Mouse (Mus musculus) spleen, postnatal 10 days (tissue): ENCODE measurements around the gene Anxa6.

Source experiments
- DNase-seq, 2 experiments: peaks; one replicate each; pipeline ENCODE4 v3.0.0; 2021 to 2022; ENCODE audit warnings: low spot score in 2 of 2

Anxa6 gene

GRCm38 (mm10) chr11:54998284-54998683 lies 35.0 kb downstream of the Anxa6 start:
- DNase-seq, result peak; percentile 26 to 65

DNA sequence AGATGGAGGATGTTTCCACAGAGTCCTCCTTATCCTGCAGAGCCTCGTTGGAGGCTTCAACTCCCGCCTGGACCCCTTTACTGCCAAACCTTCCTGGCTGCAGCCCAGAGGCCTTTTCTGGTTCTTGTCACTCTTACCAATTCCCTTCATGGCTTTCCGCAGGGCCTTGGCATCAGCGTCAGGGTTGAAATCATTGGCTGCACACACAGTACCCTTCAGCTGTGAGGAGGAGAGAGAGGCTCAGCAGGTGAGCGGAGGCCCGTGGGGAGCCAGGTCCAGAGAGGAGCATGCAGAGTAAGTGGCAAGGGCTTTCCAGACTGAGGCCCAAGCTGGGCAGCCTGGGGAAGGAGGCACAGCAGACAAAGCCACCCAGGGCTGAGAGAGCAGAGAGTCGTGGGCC lies 37.1 kb downstream of the Anxa6 start:
- DNase-seq, result no peak

GRCm38 (mm10) chr11:54989920-54990319 lies 43.3 kb downstream of the Anxa6 start:
- no peak for DNase-seq

DNA sequence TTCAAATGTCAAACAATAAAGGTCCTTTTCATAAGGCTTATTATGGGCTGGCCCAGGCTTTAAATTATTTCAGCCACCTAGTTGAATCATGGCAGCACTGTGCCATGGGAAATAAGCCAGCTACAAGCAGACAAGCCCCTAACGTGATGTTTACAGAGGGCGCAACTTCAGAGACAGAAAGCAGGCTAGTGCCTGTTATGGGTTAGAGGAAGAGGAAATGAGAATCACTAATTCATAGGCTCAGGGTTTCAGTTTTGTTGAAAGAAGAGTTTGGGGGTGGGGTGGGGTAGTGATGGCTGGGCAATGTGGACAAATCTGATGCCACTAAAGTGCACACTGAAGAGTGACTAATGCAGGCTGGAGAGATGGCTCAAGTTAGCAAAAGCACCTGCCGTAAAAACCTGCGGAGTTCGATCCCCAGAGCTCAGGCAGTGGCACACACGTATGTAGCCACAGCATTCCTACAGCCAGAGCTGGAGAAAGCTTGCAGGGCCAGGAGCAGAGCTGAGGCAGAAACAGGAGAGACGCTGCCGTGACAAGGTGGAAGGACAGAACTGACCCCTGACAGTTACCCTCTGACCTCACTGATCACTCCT lies 44.4 kb downstream of the Anxa6 start:
- DNase-seq, result no peak

- peak; percentile 41 to 71 for DNase-seq
Observed at GRCm38 (mm10) chr11:54987974-54988373, 45.3 kb downstream of the Anxa6 start.

DNA sequence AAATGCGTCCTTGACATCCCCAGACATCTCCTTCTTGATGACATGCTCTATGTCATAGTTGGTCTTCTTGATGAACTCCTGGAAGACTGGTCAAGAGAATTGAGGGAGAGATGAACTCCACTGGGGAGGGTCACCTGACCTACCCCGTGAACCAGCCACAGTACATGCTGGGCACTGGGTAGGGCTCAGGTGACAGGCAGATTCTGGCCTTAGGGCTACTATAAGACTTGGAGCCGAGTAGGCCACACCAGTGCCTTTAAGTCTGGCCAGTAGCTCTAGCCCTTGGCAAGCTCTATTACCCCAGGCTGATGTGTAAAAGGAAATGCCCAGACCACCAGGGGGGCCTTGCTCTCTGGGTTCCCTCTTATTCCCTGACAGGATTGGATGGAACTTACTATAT lies 48.2 kb downstream of the Anxa6 start:
- DNase-seq, result no peak

- DNase-seq, result no peak
Observed at GRCm38 (mm10) chr11:54984581-54984980, 48.7 kb downstream of the Anxa6 start.

DNA sequence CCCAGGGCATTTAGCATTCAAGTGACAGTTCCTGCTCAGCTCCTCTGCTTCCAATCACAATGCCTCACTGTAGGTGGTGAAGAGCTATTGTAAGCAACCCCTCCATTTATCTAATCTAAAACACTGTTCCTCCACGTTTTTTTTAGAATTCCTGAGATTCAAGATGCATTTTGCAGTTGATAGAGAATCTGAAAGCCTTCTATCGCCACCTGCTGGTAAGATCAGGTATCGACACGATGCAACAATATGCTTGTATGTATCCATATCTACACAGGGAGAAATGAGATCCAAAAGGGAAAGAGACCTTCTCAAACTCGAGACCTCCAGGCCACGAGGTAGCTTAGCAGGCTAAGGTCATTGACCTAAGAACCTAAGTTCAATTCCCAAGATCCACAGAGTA lies 49.2 kb downstream of the Anxa6 start:
- DNase-seq, result peak; percentile 68 to 81

DNA sequence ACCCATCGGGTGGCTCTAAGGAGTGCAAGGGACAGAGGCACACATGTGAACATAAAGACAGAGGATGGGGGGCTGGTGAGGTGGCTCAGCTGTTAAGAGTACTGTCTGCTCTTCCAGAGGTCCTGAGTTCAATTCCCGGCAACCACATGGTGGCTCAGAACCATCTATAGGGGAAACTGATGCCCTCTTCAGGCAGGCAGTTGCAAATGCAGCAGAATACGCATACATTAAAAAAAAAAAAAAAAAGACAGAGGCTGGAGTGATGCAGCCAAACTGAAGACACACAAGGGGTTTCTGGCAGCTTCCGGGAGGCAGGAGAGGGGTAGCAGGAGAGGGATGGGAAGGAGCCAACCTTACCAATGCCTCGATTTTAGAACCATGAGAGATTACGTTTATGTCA lies 50.7 kb downstream of the Anxa6 start:
- DNase-seq, result no peak

- no peak for DNase-seq
Observed at GRCm38 (mm10) chr11:54981630-54982029, 51.6 kb downstream of the Anxa6 start.

- DNase-seq, result no peak
Observed at GRCm38 (mm10) chr11:54977385-54977937, 55.8 kb downstream of the Anxa6 start.

DNA sequence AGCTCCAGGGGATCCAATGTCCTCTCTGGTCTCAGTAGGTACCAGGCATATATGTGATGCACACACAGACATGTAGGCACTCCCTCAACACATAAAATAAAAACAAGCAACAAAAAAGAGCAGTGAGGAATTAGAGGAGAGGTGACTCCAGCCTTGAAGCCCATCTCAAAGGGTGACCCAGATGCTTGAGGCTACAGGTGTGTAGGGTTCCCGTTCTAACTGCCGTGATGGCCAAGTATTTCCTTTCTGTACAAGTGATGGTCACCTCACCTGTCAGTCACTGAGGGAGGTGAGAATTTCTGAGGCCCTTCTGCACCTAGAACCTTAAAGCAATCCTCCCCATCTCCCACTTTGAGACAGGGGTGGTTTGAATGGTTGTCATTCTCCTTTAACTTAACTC lies 56.9 kb downstream of the Anxa6 start:
- DNase-seq, result no peak

GRCm38 (mm10) chr11:54975756-54976155 lies 57.5 kb downstream of the Anxa6 start:
- DNase-seq, result no peak

DNA sequence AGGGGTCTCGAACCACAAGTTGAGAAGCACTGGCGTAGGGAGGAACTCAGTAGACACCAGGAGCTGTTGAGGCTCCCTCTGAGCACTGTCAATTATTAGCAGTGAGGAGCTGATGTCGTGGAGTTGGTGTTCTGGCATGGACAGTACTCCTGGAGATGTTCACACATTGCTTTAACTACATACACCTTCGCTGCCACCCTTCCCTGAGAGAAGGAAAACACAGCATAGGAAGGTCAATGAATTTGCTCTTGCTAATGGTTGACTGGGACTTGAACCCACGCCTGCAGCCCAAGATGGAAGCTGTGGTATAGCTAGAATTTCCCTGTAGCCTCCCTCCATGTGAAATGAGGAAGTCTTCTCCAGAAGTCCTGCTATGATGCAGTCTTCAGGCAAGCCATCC lies 57.9 kb downstream of the Anxa6 start:
- DNase-seq, result no peak

DNA sequence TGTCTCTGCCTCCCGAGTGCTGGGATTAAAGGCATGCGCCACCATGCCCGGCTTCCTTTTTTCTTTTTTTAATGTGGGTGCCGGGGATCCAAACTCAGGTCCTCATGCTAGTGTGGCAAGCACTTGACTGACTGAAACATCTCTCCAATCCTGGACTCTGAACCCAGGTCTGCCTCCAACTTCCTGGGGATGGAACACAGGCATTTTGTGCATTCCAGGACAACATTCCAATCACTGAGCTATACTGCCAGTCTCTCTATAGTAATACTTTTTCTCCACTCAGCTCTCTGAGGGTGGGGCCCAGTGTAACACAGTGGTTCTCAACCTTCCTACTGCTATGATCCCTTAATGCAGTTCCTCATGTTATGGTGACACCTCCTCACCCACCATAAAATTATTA lies 58.6 kb downstream of the Anxa6 start:
- DNase-seq, result no peak

DNA sequence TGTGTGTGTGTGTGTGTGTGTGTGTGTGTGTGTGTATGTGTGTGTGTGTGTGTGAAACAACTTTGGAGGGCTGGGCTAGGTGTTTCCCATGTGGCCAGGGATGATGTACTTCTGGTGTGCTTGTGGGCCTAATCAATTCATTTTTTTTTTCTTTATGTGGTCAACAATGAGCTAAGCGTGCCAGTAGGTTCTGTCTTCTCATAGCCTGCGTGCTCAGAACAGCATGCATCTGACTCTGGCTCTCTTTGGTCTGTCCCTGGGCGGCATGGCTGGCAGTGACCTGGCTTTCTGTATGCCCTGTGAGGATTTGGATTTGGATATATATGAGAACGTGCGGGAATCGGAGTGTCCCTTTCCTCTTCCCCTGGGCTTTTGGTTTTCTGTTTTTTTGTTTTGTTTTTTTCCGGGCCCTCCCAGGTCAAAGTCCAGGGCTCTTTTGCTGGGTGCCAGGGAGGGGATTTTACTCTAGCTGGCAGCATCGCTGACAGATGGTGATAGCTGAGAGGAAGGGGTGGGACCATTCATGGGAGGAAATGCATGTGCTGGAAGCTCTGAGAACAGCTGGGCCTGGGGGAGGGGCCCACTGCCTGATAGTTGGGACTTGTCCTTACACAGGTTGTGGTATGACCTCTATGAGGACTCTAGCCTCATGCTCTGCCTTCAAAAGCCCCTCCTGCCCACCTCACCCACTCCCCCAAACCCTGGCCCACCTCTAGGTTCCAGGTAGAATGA lies 59.6 kb downstream of the Anxa6 start:
- peak in 1 of 2 experiments; percentile 77 for DNase-seq

- DNase-seq, result no peak
Observed at GRCm38 (mm10) chr11:54972789-54973188, 60.5 kb downstream of the Anxa6 start.

DNA sequence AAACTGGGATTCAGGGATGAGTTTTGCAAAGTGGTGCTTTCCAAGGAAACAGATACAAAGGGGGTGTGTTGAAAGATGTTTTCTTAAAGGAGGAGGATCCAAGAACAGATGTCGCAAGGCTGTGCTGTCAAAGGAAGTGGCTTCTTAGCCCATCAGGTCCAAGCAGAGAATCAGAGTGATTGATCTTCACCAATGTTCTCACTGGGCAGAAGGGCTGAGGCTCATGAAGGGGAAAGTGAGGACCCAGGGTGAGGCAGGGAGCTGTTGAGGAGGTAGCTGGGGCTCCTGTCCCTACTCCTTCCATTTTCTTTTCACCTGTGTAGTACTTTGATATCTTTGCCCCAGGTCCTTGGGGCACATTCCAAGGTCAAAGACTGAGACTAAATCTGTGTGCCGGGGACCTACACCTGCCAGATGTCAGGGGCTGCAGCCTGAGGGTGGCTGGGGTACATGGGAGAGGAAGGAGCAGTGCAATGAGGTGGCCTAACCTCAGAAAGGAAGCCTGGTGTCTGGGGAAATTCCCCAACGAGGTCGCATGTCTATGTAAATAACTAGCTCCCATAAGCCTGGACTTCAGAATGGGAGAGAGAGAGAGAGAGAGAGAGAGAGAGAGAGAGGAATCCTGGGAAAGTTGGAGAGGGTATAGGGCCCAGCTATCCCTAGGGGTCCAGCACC lies 61.1 kb downstream of the Anxa6 start:
- DNase-seq, result peak in 1 of 2 experiments; percentile 35

GRCm38 (mm10) chr11:54971365-54972048 lies 61.7 kb downstream of the Anxa6 start:
- DNase-seq, result no peak

- no peak for DNase-seq
Observed at GRCm38 (mm10) chr11:54965234-54965633, 68.0 kb downstream of the Anxa6 start.

DNA sequence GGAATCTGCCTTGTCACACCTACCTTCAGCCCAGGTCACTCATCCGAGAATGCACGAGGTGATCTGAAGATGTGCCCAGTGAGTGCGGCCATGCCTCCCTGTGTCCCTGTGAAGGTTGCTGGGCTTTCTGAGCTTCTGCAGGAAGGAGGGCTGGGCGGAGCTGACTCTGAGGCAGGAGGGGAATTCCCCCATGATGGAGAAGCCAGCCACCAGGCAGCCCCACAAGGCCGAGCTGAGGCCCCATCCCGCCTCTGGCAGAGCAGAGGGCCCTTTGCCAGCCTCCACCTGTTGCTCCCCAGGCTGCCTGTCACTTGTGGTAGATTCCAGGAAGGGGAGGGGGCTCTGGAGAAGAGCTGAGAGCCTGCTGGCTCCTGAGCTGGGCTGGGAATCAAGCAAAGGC lies 70.4 kb downstream of the Anxa6 start, which contains the start of gene Tnip1:
Gene Tnip1, minus strand, starts transcription at position 108 of the 400 bp plus-strand sequence.
- peak in 1 of 2 experiments; percentile 45 for DNase-seq

GRCm38 (mm10) chr11:54961921-54962320 lies 71.3 kb downstream of the Anxa6 start:
- DNase-seq, result no peak
